Mouse (Mus musculus): ENCODE results near the gene Picalm. TPM values are rescaled to one million over a fixed set of nuclear protein-coding genes. Genes with fewer than 3 reads are reported as not detected.

Picalm gene
- polyA plus RNA-seq, 1 experiment from 2014 or later, result 65.9 TPM

- no peak for ATAC-seq (replicated peaks; ENCODE audit: low FRiP score)
- WGBS, result 84% methylated on average over 5 of the region's 5 CpGs
Measured at GRCm38 (mm10) chr7:90095097-90095496, 34.9 kb upstream of the Picalm start.

GRCm38 (mm10) chr7:90095766-90096372, 34.1 kb upstream of the Picalm start:
- no peak for ATAC-seq (replicated peaks; ENCODE audit: low FRiP score)
- DNase-seq (ENCODE audit: low spot score), result no peak
- no peaks in the 10 kb centered on the region for H3K36me3 ChIP-seq (ENCODE audit: control insufficient read depth, insufficient read depth, low read length)
- 84% methylated on average over 6 of the region's 6 CpGs for WGBS
- H3K27ac ChIP-seq (ENCODE audit: low read depth, low read length), result no peak overlapping the region
- peaks cover 4% of the 10 kb centered on the region; the same call in 1 of the 2 replicates for H3K4me1 ChIP-seq (replicated peaks; ENCODE audit: control insufficient read depth, insufficient read depth, low read length)
- H3K4me2 ChIP-seq, result no peak overlapping the region
- no peaks in the 10 kb centered on the region for H3K9me3 ChIP-seq (ENCODE audit: control insufficient read depth, low read length)
- H3K4me3 ChIP-seq (ENCODE audit: low read depth, low read length), result no peak overlapping the region
- H3K27me3 ChIP-seq (replicated peaks; ENCODE audit: control insufficient read depth, insufficient read depth, low read length), result no peaks in the 10 kb centered on the region
- H3K9ac ChIP-seq (ENCODE audit: low read depth, low read length), result no peak overlapping the region

More at GRCm38 (mm10) chr7:90095097-90095496, 34.9 kb upstream of the Picalm start:
- no peak overlapping the region for H3K27ac ChIP-seq (ENCODE audit: low read depth, low read length)
- H3K4me3 ChIP-seq (ENCODE audit: low read depth, low read length), result no peak overlapping the region
- H3K4me1 ChIP-seq (replicated peaks; ENCODE audit: control insufficient read depth, insufficient read depth, low read length), result peaks cover 4% of the 10 kb centered on the region; the same call in 1 of the 2 replicates
- no peaks in the 10 kb centered on the region for H3K36me3 ChIP-seq (ENCODE audit: control insufficient read depth, insufficient read depth, low read length)
- no peak for DNase-seq (ENCODE audit: low spot score)
- H3K9me3 ChIP-seq (ENCODE audit: control insufficient read depth, low read length), result no peaks in the 10 kb centered on the region
- H3K4me2 ChIP-seq, result no peak overlapping the region
- no peaks in the 10 kb centered on the region for H3K27me3 ChIP-seq (replicated peaks; ENCODE audit: control insufficient read depth, insufficient read depth, low read length)
- H3K9ac ChIP-seq (ENCODE audit: low read depth, low read length), result no peak overlapping the region

- Histone ChIP-seq H3K27ac (ENCODE audit: low read depth, low read length) (no peak overlapping the region), H3K4me2 (no peak overlapping the region), H3K9me3 (ENCODE audit: control insufficient read depth, low read length) (no peaks in the 10 kb centered on the region), H3K4me3 (ENCODE audit: low read depth, low read length) (no peak overlapping the region), H3K36me3 (ENCODE audit: control insufficient read depth, insufficient read depth, low read length) (no peaks in the 10 kb centered on the region), H3K4me1 (replicated peaks; ENCODE audit: control insufficient read depth, insufficient read depth, low read length) (peaks cover 4% of the 10 kb centered on the region; the same call in 1 of the 2 replicates), H3K27me3 (replicated peaks; ENCODE audit: control insufficient read depth, insufficient read depth, low read length) (no peaks in the 10 kb centered on the region), H3K9ac (ENCODE audit: low read depth, low read length) (no peak overlapping the region)
- WGBS, result 74% methylated on average over 2 of the region's 2 CpGs
- DNase-seq (ENCODE audit: low spot score) (no peak), ATAC-seq (replicated peaks; ENCODE audit: low FRiP score) (no peak)
Measured at GRCm38 (mm10) chr7:90096609-90097008, 33.4 kb upstream of the Picalm start.

GRCm38 (mm10) chr7:90098253-90098652, 31.8 kb upstream of the Picalm start:
- Histone ChIP-seq H3K36me3 (ENCODE audit: control insufficient read depth, insufficient read depth, low read length) (no peaks in the 10 kb centered on the region), H3K9ac (ENCODE audit: low read depth, low read length) (no peak overlapping the region), H3K4me1 (replicated peaks; ENCODE audit: control insufficient read depth, insufficient read depth, low read length) (peaks cover 4% of the 10 kb centered on the region; the same call in 1 of the 2 replicates), H3K4me3 (ENCODE audit: low read depth, low read length) (no peak overlapping the region), H3K9me3 (ENCODE audit: control insufficient read depth, low read length) (no peaks in the 10 kb centered on the region), H3K4me2 (no peak overlapping the region), H3K27me3 (replicated peaks; ENCODE audit: control insufficient read depth, insufficient read depth, low read length) (no peaks in the 10 kb centered on the region), H3K27ac (ENCODE audit: low read depth, low read length) (no peak overlapping the region)
- no peak for ATAC-seq (replicated peaks; ENCODE audit: low FRiP score)
- no peak for DNase-seq (ENCODE audit: low spot score)
- 61% methylated on average over 4 of the region's 4 CpGs for WGBS

GRCm38 (mm10) chr7:90099248-90099647, 30.8 kb upstream of the Picalm start:
- Histone ChIP-seq H3K4me1 (replicated peaks; ENCODE audit: control insufficient read depth, insufficient read depth, low read length) (peaks cover 4% of the 10 kb centered on the region; the same call in 1 of the 2 replicates), H3K4me3 (ENCODE audit: low read depth, low read length) (no peak overlapping the region), H3K27ac (ENCODE audit: low read depth, low read length) (no peak overlapping the region), H3K9me3 (ENCODE audit: control insufficient read depth, low read length) (no peaks in the 10 kb centered on the region), H3K27me3 (replicated peaks; ENCODE audit: control insufficient read depth, insufficient read depth, low read length) (no peaks in the 10 kb centered on the region), H3K9ac (ENCODE audit: low read depth, low read length) (no peak overlapping the region), H3K36me3 (ENCODE audit: control insufficient read depth, insufficient read depth, low read length) (no peaks in the 10 kb centered on the region), H3K4me2 (peak overlapping the region; percentile 4; the same call in 1 of the 2 replicates)
- ATAC-seq (replicated peaks; ENCODE audit: low FRiP score) (no peak), DNase-seq (ENCODE audit: low spot score) (no peak)
- 65% methylated on average over 10 of the region's 10 CpGs for WGBS

- H3K27ac ChIP-seq (ENCODE audit: low read depth, low read length), result no peak overlapping the region
- peaks cover 4% of the 10 kb centered on the region; the same call in 1 of the 2 replicates for H3K4me1 ChIP-seq (replicated peaks; ENCODE audit: control insufficient read depth, insufficient read depth, low read length)
- no peak overlapping the region for H3K9ac ChIP-seq (ENCODE audit: low read depth, low read length)
- no peaks in the 10 kb centered on the region for H3K9me3 ChIP-seq (ENCODE audit: control insufficient read depth, low read length)
- H3K27me3 ChIP-seq (replicated peaks; ENCODE audit: control insufficient read depth, insufficient read depth, low read length), result no peaks in the 10 kb centered on the region
- no peak overlapping the region for H3K4me3 ChIP-seq (ENCODE audit: low read depth, low read length)
- no peak overlapping the region for H3K4me2 ChIP-seq
- H3K36me3 ChIP-seq (ENCODE audit: control insufficient read depth, insufficient read depth, low read length), result no peaks in the 10 kb centered on the region
- ATAC-seq (replicated peaks; ENCODE audit: low FRiP score) (no peak), DNase-seq (ENCODE audit: low spot score) (no peak)
- WGBS, result 76% methylated on average over 3 of the region's 3 CpGs
Measured at GRCm38 (mm10) chr7:90100614-90101160, 29.3 kb upstream of the Picalm start.

- 97% methylated on average over 2 of the region's 2 CpGs for WGBS
- no peaks in the 10 kb centered on the region for H3K4me1 ChIP-seq (replicated peaks; ENCODE audit: control insufficient read depth, insufficient read depth, low read length)
- ATAC-seq (replicated peaks; ENCODE audit: low FRiP score), result no peak
Measured at GRCm38 (mm10) chr7:90116100-90116499, 13.9 kb upstream of the Picalm start.

GRCm38 (mm10) chr7:90120106-90120505, 9.9 kb upstream of the Picalm start:
- H3K9ac ChIP-seq (ENCODE audit: low read depth, low read length), result no peak overlapping the region
- H3K36me3 ChIP-seq (ENCODE audit: control insufficient read depth, insufficient read depth, low read length), result peaks cover 3% of the 10 kb centered on the region; the same call in 1 of the 2 replicates
- H3K9me3 ChIP-seq (ENCODE audit: control insufficient read depth, low read length), result no peaks in the 10 kb centered on the region
- H3K27ac ChIP-seq (ENCODE audit: low read depth, low read length), result no peak overlapping the region
- H3K4me2 ChIP-seq, result no peak overlapping the region
- no peaks in the 10 kb centered on the region for H3K4me1 ChIP-seq (replicated peaks; ENCODE audit: control insufficient read depth, insufficient read depth, low read length)
- ATAC-seq (replicated peaks; ENCODE audit: low FRiP score), result no peak
- no peak for DNase-seq (ENCODE audit: low spot score)
- no peak overlapping the region for H3K4me3 ChIP-seq (ENCODE audit: low read depth, low read length)
- no peaks in the 10 kb centered on the region for H3K27me3 ChIP-seq (replicated peaks; ENCODE audit: control insufficient read depth, insufficient read depth, low read length)
- WGBS, result 79% methylated on average over 4 of the region's 4 CpGs

More at GRCm38 (mm10) chr7:90116100-90116499, 13.9 kb upstream of the Picalm start:
- H3K4me3 ChIP-seq (ENCODE audit: low read depth, low read length), result no peak overlapping the region
- H3K9ac ChIP-seq (ENCODE audit: low read depth, low read length), result no peak overlapping the region
- H3K4me2 ChIP-seq, result no peak overlapping the region
- H3K27me3 ChIP-seq (replicated peaks; ENCODE audit: control insufficient read depth, insufficient read depth, low read length), result no peaks in the 10 kb centered on the region
- H3K9me3 ChIP-seq (ENCODE audit: control insufficient read depth, low read length), result no peaks in the 10 kb centered on the region
- H3K27ac ChIP-seq (ENCODE audit: low read depth, low read length), result no peak overlapping the region
- no peak for DNase-seq (ENCODE audit: low spot score)
- H3K36me3 ChIP-seq (ENCODE audit: control insufficient read depth, insufficient read depth, low read length), result no peaks in the 10 kb centered on the region

GRCm38 (mm10) chr7:90124991-90125390, 5.0 kb upstream of the Picalm start:
- ATAC-seq (replicated peaks; ENCODE audit: low FRiP score) (no peak), DNase-seq (ENCODE audit: low spot score) (no peak)
- Histone ChIP-seq H3K27me3 (replicated peaks; ENCODE audit: control insufficient read depth, insufficient read depth, low read length) (no peaks in the 10 kb centered on the region), H3K9ac (ENCODE audit: low read depth, low read length) (no peak overlapping the region), H3K9me3 (ENCODE audit: control insufficient read depth, low read length) (no peaks in the 10 kb centered on the region), H3K4me3 (ENCODE audit: low read depth, low read length) (no peak overlapping the region), H3K4me1 (replicated peaks; ENCODE audit: control insufficient read depth, insufficient read depth, low read length) (peaks cover 6% of the 10 kb centered on the region; the same call in 1 of the 2 replicates), H3K27ac (ENCODE audit: low read depth, low read length) (no peak overlapping the region), H3K4me2 (no peak overlapping the region), H3K36me3 (ENCODE audit: control insufficient read depth, insufficient read depth, low read length) (peaks cover 3% of the 10 kb centered on the region; the same call in 1 of the 2 replicates)
- 84% methylated on average over 5 of the region's 5 CpGs for WGBS

All from liver, embryonic 11.5 days (tissue).